Mouse (Mus musculus) MEL (cell line): ENCODE measurements around the gene Npr1. TPM values are rescaled to one million over a fixed set of nuclear protein-coding genes. Genes with fewer than 3 reads are reported as not detected.

Source experiments
- DNase-seq: peaks from one replicate; pipeline ENCODE4 v3.0.0; 2011; ENCODE audit warnings: low read depth, low spot score
- H3K27ac ChIP-seq: 2 replicates; pipeline ENCODE4 v1.5.1; 2012; ENCODE audit warnings: low read depth, mild to moderate bottlenecking, control low read depth, low read length, moderate library complexity; ENCODE audit not compliant: control insufficient read depth
- H3K27me3 ChIP-seq, 2 experiments: fragments of 150-350 bp in 1 of 2; sonication (generic) in 1 of 2; 2 replicates each; pipeline ENCODE4 v1.6.1; 2012; ENCODE audit warnings: low read length in 2 of 2, mild to moderate bottlenecking in 2 of 2, improper control_type of control experiment in 1 of 2, moderate library complexity in 1 of 2; ENCODE audit not compliant: insufficient read depth in 2 of 2, control insufficient read depth in 1 of 2
- H3K36me3 ChIP-seq, 2 experiments: 2 replicates each; pipeline ENCODE4 v1.6.1; 2012 to 2014; ENCODE audit warnings: low read length in 2 of 2, improper control_type of control experiment in 1 of 2, inconsistent platforms in 1 of 2, mild to moderate bottlenecking in 1 of 2; ENCODE audit not compliant: insufficient read depth in 2 of 2, control insufficient read depth in 1 of 2
- H3K4me1 ChIP-seq, 2 experiments: fragments of 150-350 bp in 1 of 2; sonication (generic) in 1 of 2; 2 replicates each; pipeline ENCODE4 v1.6.1; 2012; ENCODE audit warnings: low read length in 2 of 2, improper control_type of control experiment in 1 of 2, mild to moderate bottlenecking in 1 of 2; ENCODE audit not compliant: insufficient read depth in 2 of 2, control insufficient read depth in 1 of 2
- H3K4me3 ChIP-seq, 2 experiments: fragments of 150-350 bp in 1 of 2; sonication (generic) in 1 of 2; 2 replicates each; pipeline ENCODE4 v1.5.1; 2012; ENCODE audit warnings: low read depth in 2 of 2, low read length in 2 of 2, mild to moderate bottlenecking in 2 of 2, moderate library complexity in 2 of 2, control low read depth in 1 of 2, improper control_type of control experiment in 1 of 2; ENCODE audit not compliant: control insufficient read depth in 1 of 2, insufficient read depth in 1 of 2
- H3K79me2 ChIP-seq: 2 replicates; pipeline ENCODE4 v1.6.1; 2012; ENCODE audit warnings: mild to moderate bottlenecking, low read length, moderate library complexity; ENCODE audit not compliant: control insufficient read depth, poor library complexity, insufficient read depth
- H3K9ac ChIP-seq: 2 replicates; pipeline ENCODE4 v1.6.1; 2012; ENCODE audit warnings: low read depth, mild to moderate bottlenecking, control low read depth, low read length, moderate library complexity; ENCODE audit not compliant: control insufficient read depth, poor library complexity, severe bottlenecking
- H3K9me3 ChIP-seq: fragments of 150-350 bp; sonication (generic); replicated peaks from 2 replicates; pipeline ENCODE4 v1.6.1; 2012; ENCODE audit warnings: mild to moderate bottlenecking, low read length, improper control_type of control experiment, moderate library complexity; ENCODE audit not compliant: insufficient read depth
- BHLHE40 ChIP-seq: IDR thresholded peaks from 2 replicates; pipeline ENCODE4 v1.6.1; 2012; ENCODE audit warnings: low read depth, mild to moderate bottlenecking, inconsistent platforms, low read length, improper control_type of control experiment, borderline replicate concordance
- CHD1 ChIP-seq: IDR thresholded peaks from 2 replicates; pipeline ENCODE4 v1.6.1; 2012; ENCODE audit warnings: low read depth, mild to moderate bottlenecking, inconsistent platforms, low read length, improper control_type of control experiment
- CHD2 ChIP-seq: IDR thresholded peaks from 2 replicates; pipeline ENCODE4 v1.6.1; 2011; ENCODE audit warnings: low read length, improper control_type of control experiment
- E2F4 ChIP-seq: IDR thresholded peaks from 2 replicates; pipeline ENCODE4 v1.6.1; 2011; ENCODE audit warnings: low read depth, low read length, improper control_type of control experiment, borderline replicate concordance
- ELF1 ChIP-seq: IDR thresholded peaks from 2 replicates; pipeline ENCODE4 v1.6.1; 2014; ENCODE audit warnings: low read depth, mild to moderate bottlenecking, inconsistent platforms, low read length, improper control_type of control experiment, moderate library complexity
- EP300 ChIP-seq, 2 experiments: IDR thresholded peaks; 2 replicates each; pipeline ENCODE4 v1.6.1; 2011; ENCODE audit warnings: improper control_type of control experiment in 2 of 2, low read length in 2 of 2, low read depth in 1 of 2, mild to moderate bottlenecking in 1 of 2
- ETS1 ChIP-seq: IDR thresholded peaks from 2 replicates; pipeline ENCODE4 v1.6.1; 2012; ENCODE audit warnings: low read depth, mild to moderate bottlenecking, inconsistent platforms, low read length, improper control_type of control experiment, moderate library complexity
- GATA1 ChIP-seq: IDR thresholded peaks from 2 replicates; pipeline ENCODE4 v1.6.1; 2011; ENCODE audit warnings: low read depth, low read length, improper control_type of control experiment
- MXI1 ChIP-seq: IDR thresholded peaks from 2 replicates; pipeline ENCODE4 v1.6.1; 2011; ENCODE audit warnings: mild to moderate bottlenecking, low read depth, low read length, improper control_type of control experiment
- MYB ChIP-seq: IDR thresholded peaks from 2 replicates; pipeline ENCODE4 v1.6.1; 2011; ENCODE audit warnings: mild to moderate bottlenecking, low read depth, low read length, improper control_type of control experiment
- NELFE ChIP-seq: IDR thresholded peaks from 2 replicates; pipeline ENCODE4 v1.6.1; 2011; ENCODE audit warnings: low read depth, low read length, improper control_type of control experiment
- POLR2A ChIP-seq, 2 experiments: IDR thresholded peaks; 2 replicates each; pipeline ENCODE4 v1.6.1; 2011 to 2012; ENCODE audit warnings: low read length in 2 of 2, mild to moderate bottlenecking in 2 of 2, control low read depth in 1 of 2, improper control_type of control experiment in 1 of 2, low read depth in 1 of 2, moderate library complexity in 1 of 2; ENCODE audit not compliant: control insufficient read depth in 1 of 2, insufficient read depth in 1 of 2, poor library complexity in 1 of 2
- SIN3A ChIP-seq: IDR thresholded peaks from 2 replicates; pipeline ENCODE4 v1.6.1; 2012; ENCODE audit warnings: low read length, improper control_type of control experiment, inconsistent platforms
- TBP ChIP-seq: IDR thresholded peaks from 2 replicates; pipeline ENCODE4 v1.8.0; 2011; ENCODE audit warnings: low read depth, low read length, improper control_type of control experiment
- TCF12 ChIP-seq: IDR thresholded peaks from 2 replicates; pipeline ENCODE4 v1.6.1; 2014; ENCODE audit warnings: low read depth, mild to moderate bottlenecking, inconsistent platforms, low read length, improper control_type of control experiment, moderate library complexity
- USF2 ChIP-seq, 2 experiments: IDR thresholded peaks; 2 replicates each; pipeline ENCODE4 v1.6.1; 2011 to 2012; ENCODE audit warnings: improper control_type of control experiment in 2 of 2, low read length in 2 of 2, borderline replicate concordance in 1 of 2, inconsistent platforms in 1 of 2, low read depth in 1 of 2, mild to moderate bottlenecking in 1 of 2; ENCODE audit not compliant: insufficient read depth in 1 of 2
- ZKSCAN1 ChIP-seq: IDR thresholded peaks from 2 replicates; pipeline ENCODE4 v1.6.1; 2012; ENCODE audit warnings: low read depth, mild to moderate bottlenecking, inconsistent platforms, low read length, improper control_type of control experiment, moderate library complexity
- ZMIZ1 ChIP-seq: IDR thresholded peaks from 2 replicates; pipeline ENCODE4 v1.6.1; 2012; ENCODE audit warnings: low read depth, mild to moderate bottlenecking, inconsistent platforms, low read length, improper control_type of control experiment, moderate library complexity
- polyA plus RNA-seq, 2 experiments: library from polyadenylated mRNA; stranded (reverse) in 1 of 2; unstranded in 1 of 2; fragments of >175 nt in 1 of 2; fragments of >200 nt in 1 of 2; gene quantifications; 2 replicates each; pipeline versions ENCODE4 v1.2.1 to v1.2.4; 2012; ENCODE audit warnings: low replicate concordance in 2 of 2, low read depth in 1 of 2; ENCODE audit not compliant: insufficient read length in 2 of 2, insufficient read depth in 1 of 2, missing spikeins in 1 of 2
- total RNA-seq: library from RNA; depleted of rRNA; stranded (reverse); fragments of 300-350 nt; gene quantifications from 2 replicates; pipeline ENCODE4 v1.2.3, GENCODE M21; 2012

The Npr1 gene
- total and polyA plus RNA-seq, 3 experiments, result 0.11 TPM; not detected in 2

DNA sequence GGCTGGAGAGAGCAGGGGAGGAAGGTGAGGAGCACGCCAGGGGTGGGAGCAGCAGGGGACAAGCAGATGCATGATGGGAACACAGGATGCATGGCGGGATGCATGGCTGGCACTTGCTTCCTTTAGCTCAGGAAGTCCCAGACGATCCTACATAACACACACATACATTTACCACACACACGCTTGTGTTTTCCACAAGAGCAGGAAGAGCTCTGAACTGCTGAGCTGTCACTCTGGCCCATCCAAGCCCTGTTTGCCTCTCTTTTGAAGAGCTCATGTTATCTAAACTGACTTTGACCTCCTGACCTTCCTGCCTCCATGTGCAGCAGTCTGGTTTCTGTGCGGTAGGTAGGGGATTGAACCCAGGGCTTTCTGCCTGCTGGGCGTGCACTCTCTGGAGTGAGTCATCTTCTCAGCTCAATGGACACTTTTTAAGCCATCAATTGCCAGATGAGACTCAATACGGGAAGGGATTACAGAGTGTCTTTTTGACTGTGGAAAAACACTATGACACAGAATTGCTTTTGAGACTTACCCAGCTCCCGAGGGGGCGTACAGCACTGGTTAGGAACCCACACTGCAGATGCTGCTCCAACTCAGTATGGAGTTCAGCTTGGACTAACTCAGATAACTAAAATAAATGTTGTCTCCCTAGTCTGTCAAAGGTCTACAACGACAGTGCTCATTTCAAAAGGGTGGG lies 14.1 kb downstream of the Npr1 start:
- Histone ChIP-seq H3K4me1 (peaks cover 0 to 6% of the 10 kb centered on the region in 2 experiments; a peak in 2 of 4 replicates), H3K36me3 (0 out of 4 replicates have a peak, but pooled peaks cover 0 to 2% of the 10 kb centered on the region in 2 experiments), H3K9me3 (no peaks in the 10 kb centered on the region), H3K9ac (no peak overlapping the region), H3K27ac (no peak overlapping the region), H3K4me3 (no peak overlapping the region), H3K79me2 (no peaks in the 10 kb centered on the region), H3K27me3 (peaks cover 0 to 3% of the 10 kb centered on the region in 2 experiments; a peak in 3 of 4 replicates)
- no peak for TF ChIP-seq ZKSCAN1
- 0 out of 2 replicates have a peak, but pooled peaks have one; percentile 5 for TF ChIP-seq ELF1
- no peak for DNase-seq

DNA sequence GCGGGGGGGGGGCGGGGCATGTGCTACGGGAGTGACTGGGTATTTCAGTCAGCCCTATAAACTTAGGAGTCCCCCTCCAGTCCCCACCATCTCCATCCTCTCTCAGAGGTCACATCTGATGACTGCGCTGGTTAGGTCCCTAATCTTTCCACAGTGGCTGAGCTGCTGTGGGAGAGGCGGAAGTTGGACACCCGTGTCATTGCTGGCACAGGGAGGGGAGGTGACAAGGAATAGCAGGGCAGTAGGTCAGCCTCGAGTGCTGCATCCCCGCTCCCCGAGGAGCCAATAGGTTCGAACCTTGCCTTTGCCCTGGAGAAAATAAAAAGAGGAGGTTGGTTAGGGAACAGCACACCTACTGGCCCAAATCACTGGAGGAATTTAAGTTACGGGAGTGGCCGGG lies 14.8 kb downstream of the Npr1 start:
- no peak overlapping the region for H3K4me3 ChIP-seq

DNA sequence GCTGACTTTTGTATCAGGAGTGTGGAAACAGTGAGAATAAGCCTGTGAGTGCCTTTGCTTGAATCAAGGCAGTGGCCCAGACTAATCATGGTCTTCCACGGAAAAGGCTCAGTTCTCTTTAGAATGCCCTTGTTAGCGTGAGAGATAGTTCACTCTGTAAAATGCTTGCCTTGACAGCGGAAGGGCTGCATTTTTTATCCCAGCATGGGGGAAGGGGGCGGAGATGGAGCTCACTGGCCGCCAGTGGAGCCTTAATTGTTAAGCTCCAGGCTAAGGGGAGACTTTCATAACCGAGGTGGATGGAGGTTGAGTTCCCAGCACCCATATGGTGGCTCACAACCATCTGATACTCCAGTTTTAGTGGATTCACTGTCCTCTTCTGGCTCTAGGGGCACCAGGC lies 17.0 kb downstream of the Npr1 start:
- Histone ChIP-seq H3K9me3 (no peaks in the 10 kb centered on the region), H3K27me3 (no peaks in the 10 kb centered on the region; a peak in 2 of 4 replicates), H3K27ac (no peak overlapping the region), H3K36me3 (peaks cover 0 to 11% of the 10 kb centered on the region in 2 experiments; a peak in 2 of 4 replicates), H3K4me3 (no peak overlapping the region), H3K79me2 (no peaks in the 10 kb centered on the region; the same call in 1 of the 2 replicates), H3K9ac (no peak overlapping the region), H3K4me1 (peaks cover 3 to 19% of the 10 kb centered on the region in 2 experiments)
- TF ChIP-seq TBP (no peak), NELFE (no peak), ZMIZ1 (no peak), ZKSCAN1 (no peak), USF2 (IDR thresholded peaks at IDR 0.05; ENCODE audit: borderline replicate concordance in 1 of 2, insufficient read depth in 1 of 2, low read depth in 1 of 2, low read length in 2 of 2) (no peak), ETS1 (no peak), CHD1 (no peak), POLR2A (IDR thresholded peaks at IDR 0.05; ENCODE audit: control insufficient read depth in 1 of 2, insufficient read depth in 1 of 2, low read depth in 1 of 2, low read length in 2 of 2, poor library complexity in 1 of 2) (no peak), MXI1 (no peak), E2F4 (no peak), EP300 (IDR thresholded peaks at IDR 0.05; ENCODE audit: low read depth in 1 of 2, low read length in 2 of 2) (no peak), MYB (no peak), TCF12 (no peak), GATA1 (no peak), CHD2 (no peak)
- DNase-seq, result no peak

More for the DNA sequence above, 14.8 kb downstream of the Npr1 start:
- no peak overlapping the region for H3K27ac ChIP-seq
- H3K9me3 ChIP-seq, result no peaks in the 10 kb centered on the region
- no peak for DNase-seq
- H3K79me2 ChIP-seq, result no peaks in the 10 kb centered on the region; the same call in 1 of the 2 replicates
- no peak overlapping the region for H3K9ac ChIP-seq
- peaks cover 0 to 3% of the 10 kb centered on the region in 2 experiments; a peak in 3 of 4 replicates for H3K27me3 ChIP-seq
- peaks cover 0 to 5% of the 10 kb centered on the region in 2 experiments; a peak in 2 of 4 replicates for H3K36me3 ChIP-seq
- peaks cover 3 to 13% of the 10 kb centered on the region in 2 experiments for H3K4me1 ChIP-seq
- TF ChIP-seq SIN3A, result no peak
- no peak for TF ChIP-seq BHLHE40
